ENCODE assay signal across 8 mouse cellular contexts in genomic region chr5:118614116-118614515, GRCm38 (mm10). TPM values are rescaled to one million over a fixed set of nuclear protein-coding genes. Genes with fewer than 3 reads are reported as not detected.
DNase-seq lines count a peak whose midpoint lies in the region; ATAC-seq and TF ChIP-seq lines count a peak whose summit lies in the region.

No protein-coding gene starts in this region.

- peak overlapping the region; percentile 33; the same call in 1 of the 2 replicates for H3K27ac ChIP-seq in bone marrow macrophage, adult 2 months (ENCODE audit: insufficient read depth, low read depth, low read length)
- H3K27ac ChIP-seq in heart, embryonic 12.5 days (ENCODE audit: poor library complexity, severe bottlenecking) = peak overlapping the region; percentile 56
- H3K27ac ChIP-seq in lung, embryonic 16.5 days (ENCODE audit: low read length) = no peak overlapping the region
- H3K27ac ChIP-seq in intestine, postnatal 0 days (ENCODE audit: low read depth, low read length) = no peak overlapping the region

- no peaks in the 10 kb centered on the region for H3K27me3 ChIP-seq in heart, embryonic 12.5 days (replicated peaks)
- no peaks in the 10 kb centered on the region for H3K27me3 ChIP-seq in lung, embryonic 16.5 days (ENCODE audit: control insufficient read depth, insufficient read depth, low read depth, low read length)
- no peaks in the 10 kb centered on the region for H3K27me3 ChIP-seq in intestine, postnatal 0 days (replicated peaks; ENCODE audit: control insufficient read depth, insufficient read depth, low read length)

- H3K4me1 ChIP-seq in bone marrow macrophage, adult 2 months (ENCODE audit: control insufficient read depth, insufficient read depth, low read length) = peaks cover 51% of the 10 kb centered on the region
- peaks cover 60% of the 10 kb centered on the region for H3K4me1 ChIP-seq in heart, embryonic 12.5 days (replicated peaks)
- peaks cover 26% of the 10 kb centered on the region for H3K4me1 ChIP-seq in lung, embryonic 16.5 days (replicated peaks; ENCODE audit: control insufficient read depth, insufficient read depth, low read length)
- no peaks in the 10 kb centered on the region; the same call in 1 of the 2 replicates for H3K4me1 ChIP-seq in intestine, postnatal 0 days (replicated peaks; ENCODE audit: control insufficient read depth, insufficient read depth, low read length)

- no peak overlapping the region for H3K9ac ChIP-seq in heart, embryonic 12.5 days
- H3K9ac ChIP-seq in lung, embryonic 16.5 days (ENCODE audit: low read length) = no peak overlapping the region
- no peak overlapping the region for H3K9ac ChIP-seq in intestine, postnatal 0 days (ENCODE audit: low read depth, low read length)

- no peaks in the 10 kb centered on the region for H3K9me3 ChIP-seq in heart, embryonic 12.5 days (replicated peaks)
- H3K9me3 ChIP-seq in lung, embryonic 16.5 days (ENCODE audit: control insufficient read depth, low read length) = no peaks in the 10 kb centered on the region
- H3K9me3 ChIP-seq in intestine, postnatal 0 days (ENCODE audit: control insufficient read depth) = no peaks in the 10 kb centered on the region

- no peak for TF ChIP-seq CTCF in bone marrow macrophage, adult 2 months (IDR thresholded peaks at IDR 0.05; ENCODE audit: low read depth, low read length)
- no peak for TF ChIP-seq CTCF in intestine, postnatal 0 days (IDR thresholded peaks at IDR 0.05; ENCODE audit: low read depth)

- TF ChIP-seq POLR2A in bone marrow macrophage, adult 2 months (IDR thresholded peaks at IDR 0.05; ENCODE audit: borderline replicate concordance, low read depth, low read length) = no peak

- ATAC-seq in heart, embryonic 12.5 days (ENCODE audit: insufficient number of reproducible peaks, low FRiP score) = peak; percentile 68; the same call in 1 of the 2 replicates
- peak; percentile 68 for ATAC-seq in lung, embryonic 16.5 days (ENCODE audit: low read depth)
- ATAC-seq in intestine, postnatal 0 days = no peak

- H3K4me3 ChIP-seq in bone marrow macrophage, adult 2 months (ENCODE audit: insufficient read depth, low read length) = no peak overlapping the region
- H3K4me3 ChIP-seq in heart, embryonic 12.5 days = no peak overlapping the region
- H3K4me3 ChIP-seq in lung, embryonic 16.5 days (ENCODE audit: low read length) = no peak overlapping the region
- no peak overlapping the region for H3K4me3 ChIP-seq in intestine, postnatal 0 days (ENCODE audit: low read depth, low read length)

- DNase-seq in kidney, adult 18-20 months = peak; percentile 59
- DNase-seq in kidney, postnatal 4 days = no peak
- no peak for DNase-seq in left cerebral cortex, adult 8-10 months (ENCODE audit: low spot score in 2 of 2)
- no peak for DNase-seq in retina, embryonic 14.5 days (ENCODE audit: low spot score)

- 37% methylated on average over 8 of the region's 8 CpGs for WGBS in heart, embryonic 12.5 days
- 26% methylated on average over 8 of the region's 8 CpGs for WGBS in lung, embryonic 16.5 days
- WGBS in intestine, postnatal 0 days = 57% methylated on average over 8 of the region's 8 CpGs

- H3K36me3 ChIP-seq in heart, embryonic 12.5 days = no peaks in the 10 kb centered on the region
- no peaks in the 10 kb centered on the region for H3K36me3 ChIP-seq in lung, embryonic 16.5 days (ENCODE audit: control insufficient read depth, insufficient read depth, low read length)
- no peaks in the 10 kb centered on the region for H3K36me3 ChIP-seq in intestine, postnatal 0 days (ENCODE audit: control insufficient read depth, insufficient read depth)

- H3K4me2 ChIP-seq in heart, embryonic 12.5 days = no peak overlapping the region
- no peak overlapping the region for H3K4me2 ChIP-seq in lung, embryonic 16.5 days (ENCODE audit: low read depth, low read length)
- no peak overlapping the region for H3K4me2 ChIP-seq in intestine, postnatal 0 days (replicated peaks; ENCODE audit: low read depth)

RNA-seq across cellular contexts. Expression of gene Med13l, which starts 53.6 kb away (rescaled TPM):
- polyA plus RNA-seq in bone marrow macrophage, adult 2 months (2012; ENCODE audit: insufficient read depth, insufficient read length, missing spikeins) = 25.5 and 31.9 TPM in 2 replicates
- 10.0 and 10.8 TPM in 2 replicates for polyA plus RNA-seq in heart, embryonic 12.5 days (2016; fragmentation: Nextera tagmentation; extraction: Ambion mirVana)
- 9.5 and 11.0 TPM in 2 replicates for polyA plus RNA-seq in lung, embryonic 16.5 days (2015; fragmentation: Nextera tagmentation; extraction: Ambion mirVana)
- 5.1 and 5.8 TPM in 2 replicates for polyA plus RNA-seq in intestine, postnatal 0 days (2015; fragmentation: Nextera tagmentation; extraction: Ambion mirVana)
- 100 to 1,000 TPM in 2 of 4 experiments, 10 to 100 TPM in 2; 91.8 to 110 (median 101) TPM for total RNA-seq in left cerebral cortex, adult 8-10 months (2022)

Comparison
In these comparisons a context has a peak if more than half of its experiments do, and no peak if none do; other contexts are left out.
1. H3K27ac ChIP-seq: peak in bone marrow macrophage, adult 2 months (single experiment) and heart, embryonic 12.5 days (single experiment); none in lung, embryonic 16.5 days (single experiment) and intestine, postnatal 0 days (single experiment).